Mouse (Mus musculus): ENCODE measurements around the gene Ppp4r1.

The Ppp4r1 gene

DNA sequence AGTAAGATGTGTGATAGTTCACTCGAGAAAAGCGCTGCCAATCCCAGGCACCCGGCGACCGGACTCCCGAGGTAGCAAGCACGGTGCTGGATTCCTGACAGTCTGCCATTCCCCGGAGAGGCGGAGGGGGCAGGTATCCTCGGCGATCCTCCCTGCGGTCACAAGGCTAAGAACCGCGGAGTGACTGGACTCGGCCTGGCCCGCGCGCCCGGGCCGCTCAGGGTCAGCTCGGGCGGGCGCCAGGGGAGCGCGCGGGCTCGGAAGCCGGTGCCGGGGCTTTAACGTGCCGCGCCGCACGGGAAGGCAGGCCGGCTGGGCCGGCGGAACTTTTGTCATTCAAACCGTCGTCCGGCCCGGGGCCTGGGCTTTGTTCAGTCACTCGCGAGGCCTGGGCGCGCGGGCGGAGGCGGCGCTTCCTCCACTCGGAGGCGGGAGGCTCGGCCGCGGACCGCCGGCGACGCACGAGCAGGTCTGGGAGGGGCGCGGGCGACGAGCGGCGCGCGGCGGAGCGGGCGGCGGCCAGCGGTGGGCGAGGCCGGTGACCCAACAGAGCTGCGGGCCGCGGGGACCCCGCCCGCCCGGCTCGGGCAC lies at the start of gene Ppp4r1:
Gene Ppp4r1, plus strand, starts transcription at position 23 of the 591 bp plus-strand sequence.
- DNase-seq (ENCODE audit: low spot score) = peak; percentile 85

GRCm38 (mm10) chr17:65732666-65733065 lies 49.7 kb upstream of the Ppp4r1 start:
- DNase-seq (ENCODE audit: low spot score) = no peak

DNA sequence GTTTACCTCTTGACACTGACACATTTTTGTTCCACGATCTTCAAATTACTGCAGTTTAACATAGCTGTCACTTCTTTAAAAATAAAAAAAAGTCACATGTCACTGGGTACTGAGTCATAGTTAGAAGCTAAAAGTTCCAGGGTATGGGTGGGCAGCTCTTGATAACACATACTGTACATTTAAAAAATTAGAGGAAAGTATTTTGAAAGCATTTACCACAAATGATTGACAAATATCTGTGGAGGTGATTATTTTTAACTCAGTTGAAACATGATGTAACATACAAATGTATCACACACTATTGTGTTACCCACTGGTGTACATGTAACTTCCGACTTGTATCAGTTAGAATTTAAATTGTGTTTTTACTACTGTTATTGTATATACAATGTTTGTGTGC lies 47.3 kb upstream of the Ppp4r1 start:
- DNase-seq (ENCODE audit: low spot score) = no peak

DNA sequence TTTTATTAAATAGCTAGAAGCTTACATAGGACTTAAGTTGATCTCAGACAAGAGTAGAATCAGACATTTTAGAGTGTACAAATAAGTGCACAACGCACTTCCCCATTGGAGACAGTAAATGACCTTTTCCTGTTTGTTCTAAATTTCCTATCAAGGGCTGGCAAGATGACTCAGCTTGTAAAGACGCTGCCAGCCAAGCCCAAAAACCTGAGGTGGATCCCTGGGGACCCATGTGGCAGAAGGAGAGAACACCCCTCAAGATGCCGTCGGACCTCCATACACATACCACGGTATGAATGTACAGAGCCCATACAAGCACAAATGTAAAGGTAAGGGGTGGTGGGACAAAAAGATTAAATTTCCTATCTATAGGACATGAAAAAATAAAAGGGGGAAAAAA lies 45.2 kb upstream of the Ppp4r1 start:
- peak; percentile 71 for DNase-seq (ENCODE audit: low spot score)

- DNase-seq (ENCODE audit: low spot score) = peak; percentile 88
Measured at GRCm38 (mm10) chr17:65737622-65738021, 44.8 kb upstream of the Ppp4r1 start.

DNA sequence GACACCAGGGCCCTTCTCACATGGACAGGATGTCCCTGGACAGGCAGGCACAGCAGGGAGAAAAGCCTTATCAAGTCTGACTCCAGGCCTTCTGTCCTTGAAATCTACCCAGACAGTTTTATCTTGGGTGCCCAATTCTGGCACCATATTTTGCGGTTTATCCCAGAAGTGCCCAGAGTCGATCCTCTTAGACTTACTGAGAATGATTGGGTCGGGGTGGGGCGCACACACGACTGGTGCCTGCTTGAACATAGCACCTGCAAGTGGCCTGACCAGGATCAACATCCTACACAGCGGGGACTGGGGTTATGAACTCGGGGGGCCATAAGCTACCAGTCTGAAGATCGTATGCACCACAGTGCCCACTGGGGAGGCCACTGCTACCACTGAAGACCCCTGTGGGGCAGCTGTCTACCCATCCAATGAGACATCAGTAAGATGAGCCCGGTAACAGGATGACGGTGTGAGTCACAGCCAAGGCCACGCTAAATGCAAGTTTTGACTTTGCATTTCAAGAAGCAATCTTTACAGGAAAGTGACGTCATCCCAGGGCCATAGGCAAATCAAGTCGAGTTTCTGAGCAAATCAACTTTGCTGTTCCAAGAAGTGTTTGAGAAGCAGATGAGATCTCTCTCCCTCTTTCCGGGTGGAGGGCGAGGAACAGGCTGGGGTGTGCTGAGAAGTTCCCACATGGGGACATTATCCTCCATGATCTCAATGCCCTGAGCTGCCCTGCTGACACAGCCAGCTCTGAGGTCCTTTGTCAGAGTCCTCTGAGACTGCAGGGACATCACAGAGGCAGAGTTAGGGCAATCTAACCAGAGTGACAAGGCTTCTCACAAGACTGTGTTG lies 42.3 kb upstream of the Ppp4r1 start:
- DNase-seq (ENCODE audit: low spot score) = no peak

GRCm38 (mm10) chr17:65741565-65741964 lies 40.8 kb upstream of the Ppp4r1 start:
- no peak for DNase-seq (ENCODE audit: low spot score)

- DNase-seq (ENCODE audit: low spot score) = no peak
Measured at GRCm38 (mm10) chr17:65742245-65742905, 40.0 kb upstream of the Ppp4r1 start.

GRCm38 (mm10) chr17:65742969-65743368 lies 39.4 kb upstream of the Ppp4r1 start:
- DNase-seq (ENCODE audit: low spot score) = no peak

DNA sequence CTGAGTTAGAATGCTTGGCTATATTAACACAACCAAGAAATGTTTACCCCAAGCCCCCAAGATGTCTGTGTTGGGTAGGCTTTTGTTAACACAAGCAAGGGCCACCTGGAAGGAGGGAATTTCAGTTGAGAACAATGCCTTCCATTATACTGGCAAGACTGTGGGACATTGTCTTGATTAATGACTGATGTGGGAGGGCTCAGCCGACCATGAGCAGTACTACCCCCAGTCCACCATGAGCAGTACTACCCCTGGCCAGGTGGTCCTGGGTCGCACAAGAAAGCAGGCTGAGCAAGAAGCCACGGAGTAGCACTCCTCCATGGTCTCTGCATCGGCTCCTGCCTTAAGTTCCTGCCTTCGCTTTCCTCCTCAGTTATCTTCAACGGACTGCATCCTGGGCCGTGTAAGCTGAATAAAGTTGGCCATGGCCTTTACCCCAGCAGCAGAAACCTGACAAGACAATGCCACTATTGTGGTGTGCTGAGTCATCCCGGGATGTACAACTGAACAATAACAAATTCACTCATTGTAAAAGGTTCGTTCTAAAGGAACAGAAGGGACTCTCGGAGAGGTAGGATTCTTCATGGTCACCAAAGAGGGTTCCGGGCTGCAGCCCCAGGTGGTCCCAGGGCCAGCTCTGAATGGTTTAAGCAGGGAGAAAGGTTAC lies 38.6 kb upstream of the Ppp4r1 start:
- no peak for DNase-seq (ENCODE audit: low spot score)

GRCm38 (mm10) chr17:65746314-65746713 lies 36.1 kb upstream of the Ppp4r1 start:
- no peak for DNase-seq (ENCODE audit: low spot score)

- no peak for DNase-seq (ENCODE audit: low spot score)
Measured at GRCm38 (mm10) chr17:65748997-65749396, 33.4 kb upstream of the Ppp4r1 start.

- no peak for DNase-seq (ENCODE audit: low spot score)
Measured at GRCm38 (mm10) chr17:65749803-65750202, 32.6 kb upstream of the Ppp4r1 start.

- no peak for DNase-seq (ENCODE audit: low spot score)
Measured at GRCm38 (mm10) chr17:65750301-65750700, 32.1 kb upstream of the Ppp4r1 start.

GRCm38 (mm10) chr17:65753130-65753529 lies 29.2 kb upstream of the Ppp4r1 start:
- no peak for DNase-seq (ENCODE audit: low spot score)

DNA sequence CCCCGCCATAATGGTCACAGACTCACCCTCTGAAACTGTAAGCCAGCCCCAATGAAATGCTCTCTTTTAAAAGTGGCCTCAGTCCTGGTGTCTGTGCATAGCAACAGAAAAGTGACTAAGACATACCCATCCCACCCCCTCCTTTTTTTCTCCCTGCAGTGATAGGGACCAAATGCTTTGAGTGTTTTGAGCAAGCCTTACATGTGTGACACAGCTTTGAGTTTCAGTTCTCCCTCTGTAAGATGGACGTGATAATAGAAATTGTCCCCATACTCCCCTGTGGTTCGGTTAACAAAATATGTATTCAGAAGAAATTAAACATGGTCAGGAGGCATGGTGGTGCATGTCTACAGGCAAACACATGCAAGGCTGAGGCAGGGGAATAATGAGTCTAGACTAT lies 26.5 kb upstream of the Ppp4r1 start:
- no peak for DNase-seq (ENCODE audit: low spot score)

DNA sequence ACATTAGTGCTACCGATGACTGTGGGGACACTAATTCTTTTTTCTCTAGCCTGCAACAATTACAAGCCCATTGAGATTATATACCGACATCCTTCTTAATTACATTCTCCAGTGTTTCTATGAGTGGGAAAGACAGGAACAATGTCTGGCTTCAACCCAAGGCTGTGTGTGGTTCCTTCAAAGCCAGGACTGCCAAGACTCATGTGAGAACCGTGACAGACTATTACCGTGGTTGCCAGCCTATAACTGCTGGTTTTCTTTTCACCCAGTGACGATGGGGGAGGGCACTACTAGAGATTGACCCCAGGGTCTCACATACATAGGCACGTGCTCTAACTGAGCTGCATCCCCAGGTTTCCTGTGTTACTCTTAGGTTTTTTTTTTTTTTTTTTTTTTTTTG lies 25.2 kb upstream of the Ppp4r1 start:
- no peak for DNase-seq (ENCODE audit: low spot score)

DNA sequence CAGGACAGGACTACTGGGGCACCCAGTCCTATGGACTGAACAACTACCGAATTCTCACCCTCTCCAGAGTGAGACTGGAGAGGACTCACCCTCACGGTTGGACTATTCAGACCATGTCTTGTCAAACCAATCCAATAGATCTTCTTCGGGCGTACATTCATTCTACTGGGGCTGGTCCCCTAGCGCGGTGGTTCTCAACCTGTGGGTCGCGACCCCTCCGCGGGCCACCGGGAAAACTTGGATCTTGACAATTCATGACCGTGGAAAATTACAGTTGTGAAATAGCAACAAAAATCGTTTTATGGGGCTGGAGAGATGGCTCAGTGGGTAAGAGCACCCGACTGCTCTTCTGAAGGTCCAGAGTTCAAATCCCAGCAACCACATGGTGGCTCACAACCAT lies 19.2 kb upstream of the Ppp4r1 start:
- no peak for DNase-seq (ENCODE audit: low spot score)

DNA sequence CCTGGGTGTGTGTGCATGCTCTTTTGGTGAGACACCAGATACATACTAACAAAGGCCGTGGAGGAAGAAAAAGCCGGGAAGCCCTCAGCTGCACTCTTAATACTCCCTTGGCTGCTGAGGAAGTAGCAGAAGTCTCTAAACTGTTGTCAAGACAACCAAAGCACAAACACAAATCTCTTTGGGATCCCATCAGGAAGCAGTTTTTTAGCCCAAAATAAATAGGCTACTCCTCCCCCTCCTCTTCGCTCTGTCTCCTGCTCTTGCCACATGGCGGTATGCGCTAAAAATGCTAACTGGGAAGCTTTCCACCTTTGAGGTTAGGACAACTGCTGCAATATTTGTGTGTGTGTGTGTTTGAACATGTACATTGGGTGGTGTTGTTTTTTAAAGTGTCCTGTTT lies 13.9 kb upstream of the Ppp4r1 start:
- peak; percentile 80 for DNase-seq (ENCODE audit: low spot score)

GRCm38 (mm10) chr17:65770982-65771915 lies 11.1 kb upstream of the Ppp4r1 start:
- no peak for DNase-seq (ENCODE audit: low spot score)

Data from adipocyte (in vitro differentiated cells).